Mouse (Mus musculus): ENCODE data around the gene Ddx56.

DNA sequence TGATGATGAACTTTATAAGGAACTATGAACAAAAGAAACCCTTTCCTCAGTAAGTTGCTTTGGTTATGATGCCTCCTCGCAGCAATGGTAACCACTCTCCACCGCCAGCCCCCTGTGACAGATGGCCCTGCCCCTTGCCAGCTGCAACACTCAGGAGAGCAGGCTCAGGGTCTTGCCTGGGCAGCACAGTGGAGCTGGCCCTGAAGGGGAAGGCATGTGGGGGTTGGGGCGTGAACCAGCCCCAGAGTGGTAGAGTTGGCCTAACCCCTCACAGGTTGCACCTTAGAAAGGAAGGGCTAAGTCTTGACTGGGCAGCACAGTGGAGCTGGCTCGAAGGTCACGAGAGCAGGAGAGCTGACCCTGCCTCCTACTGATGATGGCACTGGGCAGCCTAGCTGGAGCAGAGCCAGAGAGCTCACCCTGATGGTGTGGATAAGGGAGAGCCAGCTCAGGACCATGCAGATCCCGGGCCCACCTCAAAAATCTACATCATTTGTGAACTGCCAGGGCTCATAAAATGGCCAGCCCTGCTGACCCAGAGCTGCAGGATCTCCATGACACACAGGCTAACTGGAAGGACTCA, 11.0 kb downstream of the Ddx56 start:
- TF ChIP-seq EP300 (IDR thresholded peaks at IDR 0.05; ENCODE audit: low read depth) (no peak), CTCF (IDR thresholded peaks at IDR 0.05; ENCODE audit: low read depth) (no peak)
